Mouse (Mus musculus) heart, embryonic 12.5 days (tissue): ENCODE results near the gene App. TPM values are rescaled to one million over a fixed set of nuclear protein-coding genes. Genes with fewer than 3 reads are reported as not detected.
A peak's percentile ranks its signal among the peaks of the same experiment; 100 is the strongest.

ENCODE experiments used
- ATAC-seq: fragments of 200-750 bp; cut with Nextera tagmentation; 2 replicates; pipeline ENCODE4 v1.8.0; 2017; ENCODE audit warnings: moderate TSS enrichment, moderate library complexity; ENCODE audit not compliant: insufficient number of reproducible peaks, low FRiP score
- H3K27ac ChIP-seq: fragments of 300-500 bp; sonication (generic); 2 replicates; pipeline ENCODE4 v1.5.1; 2016; ENCODE audit warnings: mild to moderate bottlenecking, moderate library complexity; ENCODE audit not compliant: poor library complexity, severe bottlenecking
- H3K27me3 ChIP-seq: fragments of 300-500 bp; sonication (generic); replicated peaks from 2 replicates; pipeline ENCODE4 v1.6.1; 2016; ENCODE audit warnings: mild to moderate bottlenecking, moderate library complexity
- H3K36me3 ChIP-seq: fragments of 300-500 bp; sonication (generic); 2 replicates; pipeline ENCODE4 v1.6.1; 2016; ENCODE audit warnings: mild to moderate bottlenecking, moderate library complexity
- H3K4me1 ChIP-seq: fragments of 300-500 bp; sonication (generic); replicated peaks from 2 replicates; pipeline ENCODE4 v1.6.1; 2016; ENCODE audit warnings: mild to moderate bottlenecking
- H3K4me2 ChIP-seq: fragments of 300-500 bp; sonication (generic); 2 replicates; pipeline ENCODE4 v1.6.1; 2016; ENCODE audit warnings: mild to moderate bottlenecking, moderate library complexity
- H3K4me3 ChIP-seq: fragments of 300-500 bp; sonication (generic); 2 replicates; pipeline ENCODE4 v1.5.1; 2016; ENCODE audit warnings: mild to moderate bottlenecking
- H3K9ac ChIP-seq: fragments of 300-500 bp; sonication (generic); 2 replicates; pipeline ENCODE4 v1.6.1; 2016; ENCODE audit warnings: mild to moderate bottlenecking, moderate library complexity
- H3K9me3 ChIP-seq: fragments of 300-500 bp; sonication (generic); replicated peaks from 2 replicates; pipeline ENCODE4 v1.6.1; 2016; ENCODE audit warnings: mild to moderate bottlenecking, moderate library complexity
- WGBS: fragments of 180-500 bp; shearing (Covaris S2); methylation state at CpG from one replicate; pipeline ENCODE4 v1.1.7; 2016; 5-methylcytosine and 5-hydroxymethylcytosine counted together
- polyA plus RNA-seq: library from polyadenylated mRNA; unstranded; fragments of >200 nt; fragmentation: Nextera tagmentation; extraction: Ambion mirVana; gene quantifications from 2 replicates; pipeline ENCODE4 v1.2.1, GENCODE M21; 2016

Gene App
- polyA plus RNA-seq, 1 experiment from 2014 or later, result 202 TPM

- Histone ChIP-seq H3K4me1 (peaks cover 61% of the 10 kb centered on the region), H3K27me3 (no peaks in the 10 kb centered on the region), H3K9ac (peak overlapping the region; percentile 40), H3K4me3 (no peak overlapping the region), H3K9me3 (no peaks in the 10 kb centered on the region), H3K27ac (peak overlapping the region; percentile 87), H3K36me3 (no peaks in the 10 kb centered on the region), H3K4me2 (peak overlapping the region; percentile 47)
- WGBS, result 14% methylated on average over 7 of the region's 7 CpGs
- no peak for ATAC-seq
Measured at GRCm38 (mm10) chr16:85151681-85152080, 21.9 kb downstream of the App start.

DNA sequence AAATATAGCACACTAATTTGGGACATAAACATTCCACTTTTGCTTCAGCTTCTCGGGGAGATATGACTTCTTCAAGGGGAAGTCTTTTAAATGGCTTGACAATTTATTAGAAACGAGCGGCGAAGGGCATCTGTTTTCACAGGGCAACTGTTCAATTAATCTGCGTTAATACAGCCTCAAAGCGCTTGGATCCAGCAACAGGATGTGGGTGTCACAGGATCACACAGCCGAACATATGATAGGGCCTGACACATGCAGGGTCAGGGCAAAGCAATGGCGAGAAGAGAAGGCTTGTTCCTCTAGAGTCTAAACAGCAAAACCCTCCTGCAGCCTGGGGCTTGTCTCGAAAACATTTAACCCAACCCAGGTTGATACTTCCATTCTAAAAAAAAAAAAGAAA, 22.7 kb downstream of the App start:
- Histone ChIP-seq H3K27me3 (no peaks in the 10 kb centered on the region), H3K4me1 (peaks cover 60% of the 10 kb centered on the region), H3K9me3 (no peaks in the 10 kb centered on the region), H3K9ac (peak overlapping the region; percentile 45; the same call in 1 of the 2 replicates), H3K4me2 (peak overlapping the region; percentile 51), H3K4me3 (no peak overlapping the region), H3K36me3 (no peaks in the 10 kb centered on the region), H3K27ac (peak overlapping the region; percentile 71)
- 21% methylated on average over 9 of the region's 9 CpGs for WGBS
- no peak for ATAC-seq

DNA sequence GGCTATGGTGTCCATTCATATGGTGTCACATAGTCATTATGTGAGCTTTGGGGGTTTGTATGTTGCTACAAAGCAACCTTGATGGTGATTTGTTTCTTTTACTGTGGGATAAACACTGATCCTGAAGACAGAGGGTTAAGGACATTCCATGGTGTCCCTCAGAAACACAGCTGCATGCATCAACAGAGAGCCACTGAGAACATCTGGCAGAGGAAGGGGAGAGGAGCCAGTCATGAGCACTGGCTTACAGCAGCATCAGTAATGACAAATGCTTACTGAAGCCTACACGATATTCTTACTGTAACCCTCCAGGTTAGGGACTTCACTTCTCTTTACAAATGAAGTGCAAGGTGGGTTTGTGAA, 24.1 kb downstream of the App start:
- ATAC-seq, result no peak
- no peaks in the 10 kb centered on the region for H3K9me3 ChIP-seq
- no peak overlapping the region for H3K4me2 ChIP-seq
- no peaks in the 10 kb centered on the region for H3K27me3 ChIP-seq
- no peak overlapping the region for H3K4me3 ChIP-seq
- H3K27ac ChIP-seq, result peak overlapping the region; percentile 82; the same call in 1 of the 2 replicates
- H3K4me1 ChIP-seq, result peaks cover 65% of the 10 kb centered on the region
- 70% methylated on average over 1 of the region's 1 CpGs for WGBS
- H3K9ac ChIP-seq, result no peak overlapping the region
- H3K36me3 ChIP-seq, result no peaks in the 10 kb centered on the region

DNA sequence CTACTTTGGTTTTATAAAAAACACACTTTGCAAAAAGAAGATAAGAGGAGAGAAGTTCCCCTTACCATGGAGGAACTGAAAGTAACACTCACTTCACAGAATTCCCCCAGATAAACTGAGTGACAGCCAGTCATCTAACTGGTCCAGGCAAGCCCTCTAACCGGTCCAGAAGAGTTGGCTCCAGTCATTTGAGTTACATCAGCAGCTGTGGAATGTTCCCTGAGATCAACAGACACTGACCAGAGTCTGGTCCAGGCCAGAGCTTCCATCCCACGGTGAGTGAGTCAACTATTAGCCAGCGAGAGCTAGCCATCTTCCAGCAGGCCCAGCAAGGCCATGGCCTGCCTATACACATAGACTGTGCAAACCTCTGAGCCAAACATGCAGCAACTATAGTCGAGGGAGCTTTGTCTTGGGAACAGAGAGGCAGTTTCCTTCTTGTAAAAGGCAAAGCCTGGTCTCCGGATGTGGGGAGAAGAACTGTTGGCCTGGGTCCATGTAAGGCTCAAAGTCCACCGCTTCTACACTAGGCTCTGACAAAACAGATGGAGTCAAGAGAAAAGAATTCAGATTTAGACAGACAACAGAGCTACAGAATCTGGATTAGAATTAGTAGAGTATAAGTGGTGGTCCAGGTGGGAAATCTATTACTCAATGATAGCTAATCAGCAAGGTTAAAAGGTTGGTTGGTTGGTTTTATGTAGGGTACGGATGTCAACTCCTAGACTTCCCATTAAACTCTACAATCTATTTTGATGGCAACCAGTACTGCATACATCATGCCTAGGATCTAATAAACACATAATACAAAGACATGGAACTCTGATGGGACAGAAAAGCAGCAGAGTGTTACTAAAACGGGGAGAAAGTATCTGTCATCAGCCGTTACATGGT, 24.7 kb downstream of the App start:
- Histone ChIP-seq H3K4me1 (peaks cover 65% of the 10 kb centered on the region), H3K27ac (peak overlapping the region; percentile 82), H3K4me2 (0 out of 2 replicates have a peak overlapping the region, but pooled peaks have one; percentile 5), H3K9me3 (no peaks in the 10 kb centered on the region), H3K36me3 (no peaks in the 10 kb centered on the region), H3K27me3 (no peaks in the 10 kb centered on the region), H3K9ac (no peak overlapping the region), H3K4me3 (no peak overlapping the region)
- 46% methylated on average over 9 of the region's 9 CpGs for WGBS
- ATAC-seq, result peak; percentile 79

- peak overlapping the region; percentile 82 for H3K27ac ChIP-seq
- no peaks in the 10 kb centered on the region for H3K27me3 ChIP-seq
- no peak for ATAC-seq
- 31% methylated on average over 4 of the region's 4 CpGs for WGBS
- no peaks in the 10 kb centered on the region for H3K36me3 ChIP-seq
- H3K9ac ChIP-seq, result no peak overlapping the region
- no peak overlapping the region for H3K4me3 ChIP-seq
- no peaks in the 10 kb centered on the region for H3K9me3 ChIP-seq
- H3K4me2 ChIP-seq, result no peak overlapping the region
- H3K4me1 ChIP-seq, result peaks cover 52% of the 10 kb centered on the region
Measured at GRCm38 (mm10) chr16:85147440-85147839, 26.1 kb downstream of the App start.

DNA sequence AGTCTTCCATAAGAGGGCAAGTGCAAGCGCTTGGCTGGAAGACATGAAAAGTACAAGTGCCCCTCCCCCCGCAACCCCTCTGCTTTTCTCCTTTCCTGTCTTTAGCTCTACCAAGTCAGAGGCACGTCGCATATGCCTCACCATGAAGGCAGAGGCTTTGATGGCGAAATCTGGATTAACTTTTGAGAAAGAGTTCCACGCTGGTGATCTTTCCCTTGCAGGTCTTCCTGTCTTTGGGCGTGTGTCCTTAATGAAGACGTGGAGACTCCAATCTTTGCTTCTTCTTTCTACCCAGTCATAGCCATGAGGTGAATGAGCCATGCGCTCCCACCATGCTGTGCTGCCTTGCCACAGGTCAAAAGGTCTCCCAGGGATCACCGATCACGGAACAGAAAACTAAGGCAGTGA, 27.8 kb downstream of the App start:
- Histone ChIP-seq H3K4me1 (peaks cover 43% of the 10 kb centered on the region), H3K4me3 (no peak overlapping the region), H3K36me3 (no peaks in the 10 kb centered on the region), H3K9me3 (no peaks in the 10 kb centered on the region), H3K9ac (no peak overlapping the region), H3K27me3 (no peaks in the 10 kb centered on the region), H3K4me2 (no peak overlapping the region), H3K27ac (no peak overlapping the region)
- ATAC-seq, result no peak
- WGBS, result 85% methylated on average over 11 of the region's 11 CpGs

DNA sequence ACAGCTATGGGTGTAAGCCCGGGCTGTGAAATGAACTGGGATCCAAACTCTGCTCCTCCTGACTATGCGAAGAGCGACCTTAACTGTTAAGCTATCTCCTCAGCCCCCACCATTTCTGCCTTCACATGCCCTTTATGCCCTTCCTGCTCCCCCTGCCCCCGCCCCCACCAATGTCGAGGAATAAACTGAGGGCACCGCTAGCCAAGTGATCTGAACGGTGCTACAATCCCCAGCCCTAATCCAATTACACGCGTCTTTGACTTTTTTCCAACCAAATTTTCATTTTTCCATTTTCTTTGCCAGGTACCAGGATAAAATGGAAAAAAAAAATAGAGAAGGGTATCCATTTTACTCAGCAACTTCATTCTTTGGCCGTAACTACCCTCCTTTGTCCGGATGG, 28.2 kb downstream of the App start:
- Histone ChIP-seq H3K27ac (no peak overlapping the region), H3K9ac (no peak overlapping the region), H3K4me1 (peaks cover 44% of the 10 kb centered on the region), H3K27me3 (no peaks in the 10 kb centered on the region), H3K4me3 (no peak overlapping the region), H3K36me3 (no peaks in the 10 kb centered on the region), H3K9me3 (no peaks in the 10 kb centered on the region), H3K4me2 (no peak overlapping the region)
- ATAC-seq, result no peak
- 81% methylated on average over 11 of the region's 11 CpGs for WGBS

DNA sequence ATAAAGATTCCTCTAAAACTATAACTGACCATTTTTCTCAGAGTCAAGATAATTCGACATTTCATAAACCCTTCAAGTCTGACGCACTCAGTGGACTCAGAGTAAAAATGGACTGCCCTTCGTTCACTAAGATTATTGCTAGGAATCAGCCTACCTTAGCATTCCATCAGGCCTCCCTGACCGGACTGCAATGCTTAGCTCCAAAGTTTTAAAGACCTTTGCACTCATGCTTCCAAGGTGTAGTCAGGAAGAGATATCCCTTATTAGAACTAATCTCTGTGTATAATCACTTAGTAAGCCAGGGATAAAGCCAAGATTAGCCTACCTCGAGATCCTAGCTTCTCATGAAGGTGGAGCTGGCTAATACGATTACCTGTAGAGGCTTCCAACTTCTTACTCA, 29.2 kb downstream of the App start:
- H3K27ac ChIP-seq, result no peak overlapping the region
- peaks cover 46% of the 10 kb centered on the region for H3K4me1 ChIP-seq
- no peak overlapping the region for H3K9ac ChIP-seq
- no peaks in the 10 kb centered on the region for H3K9me3 ChIP-seq
- no peaks in the 10 kb centered on the region for H3K36me3 ChIP-seq
- H3K4me2 ChIP-seq, result no peak overlapping the region
- no peak for ATAC-seq
- H3K27me3 ChIP-seq, result no peaks in the 10 kb centered on the region
- no peak overlapping the region for H3K4me3 ChIP-seq
- WGBS, result 84% methylated on average over 6 of the region's 6 CpGs

DNA sequence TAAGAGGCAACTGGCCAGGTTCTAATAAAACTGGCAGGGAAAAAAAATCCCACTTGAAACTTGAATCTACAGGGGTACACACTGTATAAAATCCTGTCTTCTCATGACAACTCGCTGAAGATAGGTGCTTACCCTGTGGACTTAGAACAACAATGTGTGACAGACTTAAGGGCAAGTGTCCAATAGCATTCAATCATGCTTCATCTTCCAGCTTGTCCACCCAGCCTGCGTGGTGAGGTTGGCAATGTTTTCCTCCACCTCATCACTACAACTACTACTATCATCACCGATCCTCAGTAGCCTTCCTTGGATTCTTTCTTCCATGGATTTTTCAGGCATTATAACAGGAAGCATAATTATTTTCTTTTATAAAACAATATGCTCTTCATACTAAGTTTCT, 29.7 kb downstream of the App start:
- peaks cover 41% of the 10 kb centered on the region for H3K4me1 ChIP-seq
- no peak overlapping the region for H3K4me2 ChIP-seq
- WGBS, result 84% methylated on average over 3 of the region's 3 CpGs
- no peaks in the 10 kb centered on the region for H3K9me3 ChIP-seq
- no peak for ATAC-seq
- no peaks in the 10 kb centered on the region for H3K27me3 ChIP-seq
- H3K9ac ChIP-seq, result no peak overlapping the region
- H3K36me3 ChIP-seq, result no peaks in the 10 kb centered on the region
- no peak overlapping the region for H3K27ac ChIP-seq
- H3K4me3 ChIP-seq, result no peak overlapping the region

DNA sequence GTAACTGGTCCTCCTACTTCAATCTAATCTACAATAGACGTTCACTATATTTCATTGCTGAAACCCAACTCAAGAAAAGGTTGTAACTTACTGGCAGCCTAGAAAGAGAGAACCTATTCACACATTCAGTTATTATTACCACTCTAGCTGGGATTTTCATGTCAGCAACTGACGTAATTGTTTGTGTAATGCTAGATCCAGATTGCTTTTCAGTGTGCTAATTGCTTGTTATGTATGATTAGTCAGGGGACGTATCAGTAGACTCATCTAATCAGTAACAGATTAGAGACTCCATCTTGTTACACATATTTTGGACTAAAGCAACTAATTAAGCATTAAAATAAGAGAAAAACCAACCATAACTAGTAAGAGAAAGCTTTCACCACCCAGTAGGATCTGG, 30.4 kb downstream of the App start:
- H3K4me1 ChIP-seq, result peaks cover 38% of the 10 kb centered on the region
- WGBS, result 73% methylated on average over 3 of the region's 3 CpGs
- no peaks in the 10 kb centered on the region for H3K27me3 ChIP-seq
- no peak for ATAC-seq
- H3K4me2 ChIP-seq, result no peak overlapping the region
- H3K36me3 ChIP-seq, result no peaks in the 10 kb centered on the region
- no peak overlapping the region for H3K4me3 ChIP-seq
- no peak overlapping the region for H3K9ac ChIP-seq
- no peak overlapping the region for H3K27ac ChIP-seq
- no peaks in the 10 kb centered on the region for H3K9me3 ChIP-seq

GRCm38 (mm10) chr16:85141404-85141803, 32.2 kb downstream of the App start:
- Histone ChIP-seq H3K27me3 (no peaks in the 10 kb centered on the region), H3K36me3 (no peaks in the 10 kb centered on the region), H3K27ac (no peak overlapping the region), H3K4me3 (no peak overlapping the region), H3K9ac (no peak overlapping the region), H3K4me1 (peaks cover 31% of the 10 kb centered on the region), H3K4me2 (no peak overlapping the region), H3K9me3 (no peaks in the 10 kb centered on the region)
- WGBS, result 77% methylated on average over 4 of the region's 4 CpGs
- ATAC-seq, result no peak
